In genomic region chr15:28405136-28405535, GRCm38 (mm10) we compare ENCODE assay signal across 27 mouse cellular contexts.
DNase-seq lines count a peak whose midpoint lies in the region; ATAC-seq and TF ChIP-seq lines count a peak whose summit lies in the region.
"Had no signal": no experiment of that assay in that cellular context is flagged by ENCODE, and none has a peak within 500 bp of the region (broad histone marks: within the 10 kb centered on the region; RNA-seq: fewer than 3 reads in every experiment).

No protein-coding gene starts in this region.

- H3K36me3 ChIP-seq in intestine, embryonic 15.5 days = no peaks in the 10 kb centered on the region
- H3K36me3 ChIP-seq in intestine, postnatal 0 days (ENCODE audit: control insufficient read depth, insufficient read depth) = no peaks in the 10 kb centered on the region
- H3K36me3 ChIP-seq in liver, adult 2 months (ENCODE audit: control insufficient read depth, insufficient read depth, low read length) = no peaks in the 10 kb centered on the region
- no peaks in the 10 kb centered on the region for H3K36me3 ChIP-seq in liver, postnatal 0 days (replicated peaks; ENCODE audit: insufficient read depth, low read length)
- H3K36me3 ChIP-seq: embryonic facial prominence, embryonic 10.5 days; embryonic facial prominence, embryonic 13.5 days; forebrain, embryonic 12.5 days; forebrain, embryonic 15.5 days; hindbrain, embryonic 10.5 days; hindbrain, embryonic 13.5 days had no signal

- no peak overlapping the region for H3K4me3 ChIP-seq in intestine, embryonic 15.5 days (replicated peaks)
- H3K4me3 ChIP-seq in intestine, postnatal 0 days (ENCODE audit: low read depth, low read length) = no peak overlapping the region
- no peak overlapping the region for H3K4me3 ChIP-seq in liver, adult 2 months (ENCODE audit: insufficient read depth, low read depth, low read length)
- H3K4me3 ChIP-seq in liver, postnatal 0 days (ENCODE audit: low read depth, low read length) = no peak overlapping the region
- H3K4me3 ChIP-seq: embryonic facial prominence, embryonic 10.5 days; embryonic facial prominence, embryonic 13.5 days; erythroblast, embryonic 14.5 days; forebrain, embryonic 12.5 days; forebrain, embryonic 15.5 days; gastrocnemius, adult 2 months; hindbrain, embryonic 10.5 days; hindbrain, embryonic 13.5 days had no signal

- TF ChIP-seq EP300 in liver, postnatal 0 days (IDR thresholded peaks at IDR 0.05; ENCODE audit: low read depth) = no peak

- no peaks in the 10 kb centered on the region for H3K79me2 ChIP-seq in liver, adult 2 months (ENCODE audit: control insufficient read depth, insufficient read depth, low read length)

- ATAC-seq in intestine, embryonic 15.5 days = peak; percentile 28; the same call in 1 of the 2 replicates
- no peak for ATAC-seq in intestine, postnatal 0 days
- no peak for ATAC-seq in liver, postnatal 0 days
- ATAC-seq in hematopoietic stem cell, adult 5-6 weeks (replicated peaks in 1 of 2; ENCODE audit: insufficient read depth in 1 of 2, low FRiP score in 2 of 2, low TSS enrichment in 1 of 2, low read depth in 1 of 2, poor library complexity in 2 of 2, severe bottlenecking in 2 of 2) = peak; percentile 51 to 53
- ATAC-seq: CD4-positive, CD25-positive, alpha-beta regulatory T cell, adult 4 months; forebrain, embryonic 15.5 days had no signal

- no peaks in the 10 kb centered on the region for H3K27me3 ChIP-seq in intestine, embryonic 15.5 days (replicated peaks)
- H3K27me3 ChIP-seq in intestine, postnatal 0 days (replicated peaks; ENCODE audit: control insufficient read depth, insufficient read depth, low read length) = no peaks in the 10 kb centered on the region
- H3K27me3 ChIP-seq in liver, adult 2 months (ENCODE audit: control insufficient read depth, insufficient read depth, low read length) = no peaks in the 10 kb centered on the region
- no peaks in the 10 kb centered on the region for H3K27me3 ChIP-seq in liver, postnatal 0 days (ENCODE audit: insufficient read depth, low read length)
- H3K27me3 ChIP-seq: embryonic facial prominence, embryonic 13.5 days; forebrain, embryonic 12.5 days; forebrain, embryonic 15.5 days; hindbrain, embryonic 13.5 days had no signal

- WGBS in intestine, embryonic 15.5 days = 40% methylated on average over 2 of the region's 2 CpGs
- 26% methylated on average over 2 of the region's 2 CpGs for WGBS in intestine, postnatal 0 days
- WGBS in liver, adult 2 months = 44% methylated on average over 2 of the region's 2 CpGs
- 45% methylated on average over 2 of the region's 2 CpGs for WGBS in liver, postnatal 0 days (ENCODE audit: insufficient replicate concordance)

- no peak overlapping the region for H3K4me2 ChIP-seq in intestine, embryonic 15.5 days (replicated peaks)
- no peak overlapping the region for H3K4me2 ChIP-seq in intestine, postnatal 0 days (replicated peaks; ENCODE audit: low read depth)
- H3K4me2 ChIP-seq in liver, postnatal 0 days (ENCODE audit: low read depth, low read length) = no peak overlapping the region
- H3K4me2 ChIP-seq: embryonic facial prominence, embryonic 13.5 days; forebrain, embryonic 12.5 days; forebrain, embryonic 15.5 days; heart, embryonic 11.5 days; hindbrain, embryonic 13.5 days had no signal

- no peak overlapping the region for H3K27ac ChIP-seq in intestine, embryonic 15.5 days
- H3K27ac ChIP-seq in intestine, postnatal 0 days (ENCODE audit: low read depth, low read length) = no peak overlapping the region
- H3K27ac ChIP-seq in liver, adult 2 months (replicated peaks; ENCODE audit: insufficient read depth, low read depth, low read length) = no peak overlapping the region
- no peak overlapping the region for H3K27ac ChIP-seq in liver, postnatal 0 days (ENCODE audit: low read depth)
- H3K27ac ChIP-seq: embryonic facial prominence, embryonic 10.5 days; embryonic facial prominence, embryonic 13.5 days; forebrain, embryonic 12.5 days; forebrain, embryonic 15.5 days; gastrocnemius, adult 2 months; hindbrain, embryonic 10.5 days; hindbrain, embryonic 13.5 days had no signal

- no peaks in the 10 kb centered on the region for H3K9me3 ChIP-seq in intestine, embryonic 15.5 days
- no peaks in the 10 kb centered on the region for H3K9me3 ChIP-seq in intestine, postnatal 0 days (ENCODE audit: control insufficient read depth)
- no peaks in the 10 kb centered on the region for H3K9me3 ChIP-seq in liver, postnatal 0 days (ENCODE audit: low read length)
- H3K9me3 ChIP-seq: embryonic facial prominence, embryonic 10.5 days; embryonic facial prominence, embryonic 13.5 days; forebrain, embryonic 12.5 days; forebrain, embryonic 15.5 days; hindbrain, embryonic 10.5 days; hindbrain, embryonic 13.5 days had no signal

- no peak for TF ChIP-seq POLR2A in liver, adult 2 months (IDR thresholded peaks at IDR 0.05; ENCODE audit: extremely low read depth, insufficient read depth, low read length)

- no peak overlapping the region for H3K9ac ChIP-seq in intestine, embryonic 15.5 days
- no peak overlapping the region for H3K9ac ChIP-seq in intestine, postnatal 0 days (ENCODE audit: low read depth, low read length)
- H3K9ac ChIP-seq in liver, adult 2 months (ENCODE audit: low read depth, low read length) = no peak overlapping the region
- H3K9ac ChIP-seq in liver, postnatal 0 days (replicated peaks) = no peak overlapping the region
- H3K9ac ChIP-seq: embryonic facial prominence, embryonic 13.5 days; forebrain, embryonic 12.5 days; forebrain, embryonic 15.5 days; hindbrain, embryonic 13.5 days had no signal

- H3K4me1 ChIP-seq in intestine, embryonic 15.5 days (replicated peaks) = no peaks in the 10 kb centered on the region
- no peaks in the 10 kb centered on the region for H3K4me1 ChIP-seq in intestine, postnatal 0 days (replicated peaks; ENCODE audit: control insufficient read depth, insufficient read depth, low read length)
- H3K4me1 ChIP-seq in liver, adult 2 months (ENCODE audit: control insufficient read depth, insufficient read depth, low read length) = no peaks in the 10 kb centered on the region
- H3K4me1 ChIP-seq in liver, postnatal 0 days (ENCODE audit: insufficient read depth) = no peaks in the 10 kb centered on the region
- H3K4me1 ChIP-seq: embryonic facial prominence, embryonic 10.5 days; embryonic facial prominence, embryonic 13.5 days; forebrain, embryonic 12.5 days; forebrain, embryonic 15.5 days; hindbrain, embryonic 10.5 days; hindbrain, embryonic 13.5 days had no signal

- DNase-seq in liver, adult 2 months (ENCODE audit: extremely low read depth, low read depth, low spot score) = peak; percentile 20
- no peak for DNase-seq in liver, postnatal 0 days
- DNase-seq in 3T3-L1 (ENCODE audit: low read depth, low spot score) = peak; percentile 1
- DNase-seq in ovary, adult 18-20 months (ENCODE audit: low spot score) = no peak
- DNase-seq in frontal cortex, adult 2 months (ENCODE audit: extremely low spot score in 1 of 2, low spot score in 1 of 2) = no peak
- DNase-seq: adrenal gland, adult 8-10 months; adrenal gland, postnatal 25 days; cerebellum, adult 11-12 months; cerebellum, adult 8-10 months; cerebellum, postnatal 10 days; cerebellum, postnatal 36 days; embryo, embryonic 11 days; gastrocnemius, adult 2 months; gastrocnemius, postnatal 14 days; heart, adult 11 months had no signal

- TF ChIP-seq CTCF in intestine, postnatal 0 days (IDR thresholded peaks at IDR 0.05; ENCODE audit: low read depth) = no peak
- TF ChIP-seq CTCF in liver, adult 2 months (IDR thresholded peaks at IDR 0.05; ENCODE audit: low read depth, low read length) = no peak
- no peak for TF ChIP-seq CTCF in liver, postnatal 0 days (IDR thresholded peaks at IDR 0.05; ENCODE audit: low read depth)

Comparison
In these comparisons a context has a peak if more than half of its experiments do, and no peak if none do; other contexts are left out.
1. ATAC-seq: peak in intestine, embryonic 15.5 days (single experiment) and hematopoietic stem cell, adult 5-6 weeks (2 of 2); none in intestine, postnatal 0 days (single experiment) and liver, postnatal 0 days (single experiment).
2. DNase-seq: peak in liver, adult 2 months (single experiment) and 3T3-L1 (single experiment); none in liver, postnatal 0 days (single experiment), ovary, adult 18-20 months (single experiment) and frontal cortex, adult 2 months (0 of 2).